Mouse (Mus musculus): ENCODE measurements around the gene Nf2. TPM values are rescaled to one million over a fixed set of nuclear protein-coding genes. Genes with fewer than 3 reads are reported as not detected.

The Nf2 gene
- total RNA-seq, 2 experiments from 2014 or later: 80.0 to 80.1 TPM

Small RNA genes within 50 kb of the gene (microRNA-seq; reads per million reads assigned to microRNA genes)
- gene Mir6918 (ENCODE audit: borderline number of aligned reads in 2 of 2): 0 reads per million in 2 experiments

Other genes starting within 250 kb of the Nf2 start
- gene Gm11032, start 229.5 kb downstream of the Nf2 start, total RNA-seq (2021): not detected
- gene Ascc2, start 211.8 kb downstream of the Nf2 start, total RNA-seq (2021): 10 to 100 TPM; 14.9 to 15.3 TPM
- 1,000 to 10,000 TPM; 1,571 to 1,600 TPM for gene Uqcr10, start 145.2 kb downstream of the Nf2 start, total RNA-seq (2021)
- 10 to 100 TPM; 24.5 to 24.9 TPM for gene Zmat5, start 144.9 kb downstream of the Nf2 start, total RNA-seq (2021)
- not detected for gene Cabp7, start 102.8 kb downstream of the Nf2 start, total RNA-seq (2021)
- gene Nipsnap1, start 24.4 kb upstream of the Nf2 start, total RNA-seq (2021): under 1 TPM; 0.43 to 0.69 TPM
- 10 to 100 TPM; 16.0 to 17.1 TPM for gene Thoc5, start 45.8 kb upstream of the Nf2 start, total RNA-seq (2021)
- gene Nefh, start 98.5 kb upstream of the Nf2 start, total RNA-seq (2021): not detected
- gene Ap1b1, start 137.3 kb upstream of the Nf2 start, total RNA-seq (2021): 10 to 100 TPM; 47.4 to 56.0 TPM
- 1 to 10 TPM; 5.1 to 9.5 TPM for gene Rasl10a, start 208.6 kb upstream of the Nf2 start, total RNA-seq (2021)
- gene Gas2l1, start 215.8 kb upstream of the Nf2 start, total RNA-seq (2021): 10 to 100 TPM; 17.5 to 18.7 TPM
- gene Rhbdd3, start 249.4 kb upstream of the Nf2 start, total RNA-seq (2021): 10 to 100 TPM; 21.0 to 28.1 TPM
- 10 to 100 TPM; 85.9 to 93.8 TPM for gene Ewsr1, start 249.7 kb upstream of the Nf2 start, total RNA-seq (2021)

Measured in heart, postnatal 36 days (tissue).